Mouse (Mus musculus): ENCODE measurements around the gene Pdzk1ip1. TPM values are rescaled to one million over a fixed set of nuclear protein-coding genes. Genes with fewer than 3 reads are reported as not detected.

Pdzk1ip1 gene
- polyA plus RNA-seq, 1 experiment from 2014 or later = 12.3 TPM

- peak; percentile 15; the same call in 1 of the 2 replicates for ATAC-seq (ENCODE audit: insufficient number of reproducible peaks, insufficient read depth, low FRiP score, low TSS enrichment, low read depth)
- Histone ChIP-seq H3K4me2 (no peak overlapping the region), H3K27me3 (peaks cover 6% of the 10 kb centered on the region; the same call in 1 of the 2 replicates), H3K9me3 (no peaks in the 10 kb centered on the region), H3K4me1 (no peaks in the 10 kb centered on the region), H3K36me3 (no peaks in the 10 kb centered on the region), H3K9ac (peak overlapping the region; percentile 21; the same call in 1 of the 2 replicates), H3K27ac (no peak overlapping the region), H3K4me3 (no peak overlapping the region)
- 18% methylated on average over 10 of the region's 10 CpGs for WGBS
Observed at GRCm38 (mm10) chr4:115078892-115079820, 9.4 kb upstream of the Pdzk1ip1 start.

- Histone ChIP-seq H3K4me3 (no peak overlapping the region), H3K36me3 (no peaks in the 10 kb centered on the region), H3K4me1 (no peaks in the 10 kb centered on the region), H3K4me2 (no peak overlapping the region), H3K27ac (no peak overlapping the region), H3K9ac (no peak overlapping the region), H3K27me3 (peaks cover 9% of the 10 kb centered on the region; the same call in 1 of the 2 replicates), H3K9me3 (no peaks in the 10 kb centered on the region)
- ATAC-seq (ENCODE audit: insufficient number of reproducible peaks, insufficient read depth, low FRiP score, low TSS enrichment, low read depth) = no peak
- 20% methylated on average over 5 of the region's 5 CpGs for WGBS
Observed at GRCm38 (mm10) chr4:115079821-115080349, 8.6 kb upstream of the Pdzk1ip1 start.

- Histone ChIP-seq H3K4me2 (no peak overlapping the region), H3K36me3 (no peaks in the 10 kb centered on the region), H3K9me3 (no peaks in the 10 kb centered on the region), H3K27me3 (peaks cover 22% of the 10 kb centered on the region), H3K4me1 (no peaks in the 10 kb centered on the region), H3K4me3 (no peak overlapping the region), H3K27ac (no peak overlapping the region), H3K9ac (no peak overlapping the region)
- no peak for ATAC-seq (ENCODE audit: insufficient number of reproducible peaks, insufficient read depth, low FRiP score, low TSS enrichment, low read depth)
- 84% methylated on average over 3 of the region's 3 CpGs for WGBS
Observed at GRCm38 (mm10) chr4:115083031-115083430, 5.5 kb upstream of the Pdzk1ip1 start.

GRCm38 (mm10) chr4:115085522-115086095 is 2.9 kb upstream of the Pdzk1ip1 start:
- ATAC-seq (ENCODE audit: insufficient number of reproducible peaks, insufficient read depth, low FRiP score, low TSS enrichment, low read depth) = no peak
- Histone ChIP-seq H3K4me1 (no peaks in the 10 kb centered on the region), H3K36me3 (no peaks in the 10 kb centered on the region), H3K27ac (no peak overlapping the region), H3K9me3 (no peaks in the 10 kb centered on the region), H3K27me3 (peaks cover 40% of the 10 kb centered on the region), H3K4me3 (no peak overlapping the region), H3K9ac (no peak overlapping the region), H3K4me2 (no peak overlapping the region)
- 17% methylated on average over 6 of the region's 6 CpGs for WGBS

GRCm38 (mm10) chr4:115086257-115086656 is 2.3 kb upstream of the Pdzk1ip1 start:
- no peak overlapping the region for H3K4me3 ChIP-seq
- 64% methylated on average over 4 of the region's 4 CpGs for WGBS
- no peaks in the 10 kb centered on the region for H3K9me3 ChIP-seq
- no peak overlapping the region for H3K27ac ChIP-seq
- no peak overlapping the region for H3K9ac ChIP-seq
- no peaks in the 10 kb centered on the region for H3K36me3 ChIP-seq
- ATAC-seq (ENCODE audit: insufficient number of reproducible peaks, insufficient read depth, low FRiP score, low TSS enrichment, low read depth) = no peak
- no peak overlapping the region for H3K4me2 ChIP-seq
- H3K27me3 ChIP-seq = peaks cover 40% of the 10 kb centered on the region
- H3K4me1 ChIP-seq = no peaks in the 10 kb centered on the region

GRCm38 (mm10) chr4:115086763-115087415 is 1.6 kb upstream of the Pdzk1ip1 start:
- WGBS = 61% methylated on average over 3 of the region's 3 CpGs

GRCm38 (mm10) chr4:115090592-115090991 is 2.1 kb downstream of the Pdzk1ip1 start:
- H3K4me2 ChIP-seq = no peak overlapping the region
- H3K4me1 ChIP-seq = peaks cover 2% of the 10 kb centered on the region
- ATAC-seq (ENCODE audit: insufficient number of reproducible peaks, insufficient read depth, low FRiP score, low TSS enrichment, low read depth) = no peak
- H3K4me3 ChIP-seq = no peak overlapping the region
- no peaks in the 10 kb centered on the region for H3K36me3 ChIP-seq
- H3K27me3 ChIP-seq = peaks cover 68% of the 10 kb centered on the region
- H3K27ac ChIP-seq = no peak overlapping the region
- no peak overlapping the region for H3K9ac ChIP-seq
- no peaks in the 10 kb centered on the region for H3K9me3 ChIP-seq
- WGBS = 43% methylated on average over 2 of the region's 2 CpGs

More at GRCm38 (mm10) chr4:115086763-115087415, 1.6 kb upstream of the Pdzk1ip1 start:
- ATAC-seq (ENCODE audit: insufficient number of reproducible peaks, insufficient read depth, low FRiP score, low TSS enrichment, low read depth) = no peak
- Histone ChIP-seq H3K4me3 (no peak overlapping the region), H3K9me3 (no peaks in the 10 kb centered on the region), H3K4me2 (no peak overlapping the region), H3K27me3 (peaks cover 42% of the 10 kb centered on the region), H3K27ac (no peak overlapping the region), H3K4me1 (no peaks in the 10 kb centered on the region), H3K9ac (no peak overlapping the region), H3K36me3 (no peaks in the 10 kb centered on the region)

GRCm38 (mm10) chr4:115091806-115092205 is 3.3 kb downstream of the Pdzk1ip1 start:
- Histone ChIP-seq H3K27me3 (peaks cover 79% of the 10 kb centered on the region), H3K27ac (no peak overlapping the region), H3K36me3 (no peaks in the 10 kb centered on the region), H3K4me1 (peaks cover 14% of the 10 kb centered on the region), H3K9ac (no peak overlapping the region), H3K4me3 (no peak overlapping the region), H3K9me3 (no peaks in the 10 kb centered on the region), H3K4me2 (no peak overlapping the region)
- no peak for ATAC-seq (ENCODE audit: insufficient number of reproducible peaks, insufficient read depth, low FRiP score, low TSS enrichment, low read depth)
- WGBS = 65% methylated on average over 3 of the region's 3 CpGs

GRCm38 (mm10) chr4:115093331-115093864 is 4.9 kb downstream of the Pdzk1ip1 start:
- H3K9me3 ChIP-seq = no peaks in the 10 kb centered on the region
- no peak overlapping the region for H3K4me3 ChIP-seq
- no peak overlapping the region for H3K9ac ChIP-seq
- no peak overlapping the region for H3K4me2 ChIP-seq
- H3K4me1 ChIP-seq = peaks cover 16% of the 10 kb centered on the region
- H3K27me3 ChIP-seq = peaks cover 75% of the 10 kb centered on the region
- H3K36me3 ChIP-seq = no peaks in the 10 kb centered on the region
- whole genome bisulfite sequencing = 76% methylated on average over 4 of the region's 4 CpGs
- ATAC-seq (ENCODE audit: insufficient number of reproducible peaks, insufficient read depth, low FRiP score, low TSS enrichment, low read depth) = no peak
- H3K27ac ChIP-seq = no peak overlapping the region

GRCm38 (mm10) chr4:115094056-115094455 is 5.5 kb downstream of the Pdzk1ip1 start:
- ATAC-seq (ENCODE audit: insufficient number of reproducible peaks, insufficient read depth, low FRiP score, low TSS enrichment, low read depth) = no peak
- no peaks in the 10 kb centered on the region for H3K36me3 ChIP-seq
- H3K9ac ChIP-seq = no peak overlapping the region
- H3K27ac ChIP-seq = no peak overlapping the region
- no peak overlapping the region for H3K4me3 ChIP-seq
- no peaks in the 10 kb centered on the region for H3K9me3 ChIP-seq
- H3K4me1 ChIP-seq = peaks cover 16% of the 10 kb centered on the region
- H3K4me2 ChIP-seq = no peak overlapping the region
- H3K27me3 ChIP-seq = peaks cover 71% of the 10 kb centered on the region
- WGBS = 79% methylated on average over 2 of the region's 2 CpGs

All from embryonic facial prominence, embryonic 13.5 days (tissue).